Mouse (Mus musculus): Measurements from ENCODE around the gene Ldhd.

The Ldhd gene

GRCm38 (mm10) chr8:111630105-111630521 is at the start of gene Ldhd:
Ldhd (minus strand) TSS chr8:111630374.
- no peak for DNase-seq (ENCODE audit: low read depth)

GRCm38 (mm10) chr8:111678848-111679247 is 48.7 kb upstream of the Ldhd start:
- DNase-seq (ENCODE audit: low read depth) = no peak

- peak; percentile 79 for DNase-seq (ENCODE audit: low read depth)
Observed at GRCm38 (mm10) chr8:111678111-111678510, 47.9 kb upstream of the Ldhd start.

- DNase-seq (ENCODE audit: low read depth) = peak; percentile 35
Observed at GRCm38 (mm10) chr8:111676237-111676636, 46.1 kb upstream of the Ldhd start.

- no peak for DNase-seq (ENCODE audit: low read depth)
Observed at GRCm38 (mm10) chr8:111666751-111667150, 36.6 kb upstream of the Ldhd start.

- DNase-seq (ENCODE audit: low read depth) = peak; percentile 84
Observed at GRCm38 (mm10) chr8:111662473-111662872, 32.3 kb upstream of the Ldhd start.

- DNase-seq (ENCODE audit: low read depth) = peak; percentile 38
Observed at GRCm38 (mm10) chr8:111658819-111659423, 28.7 kb upstream of the Ldhd start.

- no peak for DNase-seq (ENCODE audit: low read depth)
Observed at GRCm38 (mm10) chr8:111657312-111657854, 27.2 kb upstream of the Ldhd start.

- DNase-seq (ENCODE audit: low read depth) = no peak
Observed at GRCm38 (mm10) chr8:111653524-111653923, 23.4 kb upstream of the Ldhd start.

- DNase-seq (ENCODE audit: low read depth) = no peak
Observed at GRCm38 (mm10) chr8:111650651-111651050, 20.5 kb upstream of the Ldhd start.

GRCm38 (mm10) chr8:111648834-111649233 is 18.7 kb upstream of the Ldhd start:
- peak; percentile 70 for DNase-seq (ENCODE audit: low read depth)

GRCm38 (mm10) chr8:111645715-111646114 is 15.5 kb upstream of the Ldhd start:
- DNase-seq (ENCODE audit: low read depth) = no peak

- DNase-seq (ENCODE audit: low read depth) = peak; percentile 99
Observed at GRCm38 (mm10) chr8:111644286-111645051, 14.3 kb upstream of the Ldhd start.

- peak; percentile 97 for DNase-seq (ENCODE audit: low read depth)
Observed at GRCm38 (mm10) chr8:111643264-111644141, 13.3 kb upstream of the Ldhd start, which contains the start of gene Zfp1. Zfp1 (plus strand) TSS chr8:111643401.

GRCm38 (mm10) chr8:111642939-111643263 is 12.7 kb upstream of the Ldhd start:
- no peak for DNase-seq (ENCODE audit: low read depth)

GRCm38 (mm10) chr8:111642496-111642895 is 12.3 kb upstream of the Ldhd start:
- DNase-seq (ENCODE audit: low read depth) = peak; percentile 89

- DNase-seq (ENCODE audit: low read depth) = no peak
Observed at GRCm38 (mm10) chr8:111641064-111641463, 10.9 kb upstream of the Ldhd start.

- DNase-seq (ENCODE audit: low read depth) = peak; percentile 72
Observed at GRCm38 (mm10) chr8:111638086-111638485, 7.9 kb upstream of the Ldhd start.

- no peak for DNase-seq (ENCODE audit: low read depth)
Observed at GRCm38 (mm10) chr8:111632976-111633375, 2.8 kb upstream of the Ldhd start.

GRCm38 (mm10) chr8:111631589-111631988 is 1.4 kb upstream of the Ldhd start:
- DNase-seq (ENCODE audit: low read depth) = no peak

GRCm38 (mm10) chr8:111628894-111629501 is 1.2 kb downstream of the Ldhd start:
- DNase-seq (ENCODE audit: low read depth) = no peak

GRCm38 (mm10) chr8:111628401-111628800 is 1.8 kb downstream of the Ldhd start:
- DNase-seq (ENCODE audit: low read depth) = no peak
